Mouse (Mus musculus): Measurements from ENCODE around the gene Gm45717.
"Not testable (repeated sequence)": the region's sequence is repeated elsewhere in the genome, so short reads cannot be mapped to it uniquely, and the experiment has no call there.

Gm45717 gene

GRCm38 (mm10) chr7:140955758-140956555 lies at the start of gene Gm45717, which contains the start of gene Ifitm2:
Gene Gm45717, minus strand, starts transcription at chr7:140955937.
Gene Ifitm2, minus strand, starts transcription at chr7:140955987.
- in situ Hi-C loops (cut with MboI): no loop called here

- in situ Hi-C loops (cut with MboI): no loop called here
These were observed 47.7 kb upstream of the Gm45717 start for GRCm38 (mm10) chr7:141003248-141004010.

DNA sequence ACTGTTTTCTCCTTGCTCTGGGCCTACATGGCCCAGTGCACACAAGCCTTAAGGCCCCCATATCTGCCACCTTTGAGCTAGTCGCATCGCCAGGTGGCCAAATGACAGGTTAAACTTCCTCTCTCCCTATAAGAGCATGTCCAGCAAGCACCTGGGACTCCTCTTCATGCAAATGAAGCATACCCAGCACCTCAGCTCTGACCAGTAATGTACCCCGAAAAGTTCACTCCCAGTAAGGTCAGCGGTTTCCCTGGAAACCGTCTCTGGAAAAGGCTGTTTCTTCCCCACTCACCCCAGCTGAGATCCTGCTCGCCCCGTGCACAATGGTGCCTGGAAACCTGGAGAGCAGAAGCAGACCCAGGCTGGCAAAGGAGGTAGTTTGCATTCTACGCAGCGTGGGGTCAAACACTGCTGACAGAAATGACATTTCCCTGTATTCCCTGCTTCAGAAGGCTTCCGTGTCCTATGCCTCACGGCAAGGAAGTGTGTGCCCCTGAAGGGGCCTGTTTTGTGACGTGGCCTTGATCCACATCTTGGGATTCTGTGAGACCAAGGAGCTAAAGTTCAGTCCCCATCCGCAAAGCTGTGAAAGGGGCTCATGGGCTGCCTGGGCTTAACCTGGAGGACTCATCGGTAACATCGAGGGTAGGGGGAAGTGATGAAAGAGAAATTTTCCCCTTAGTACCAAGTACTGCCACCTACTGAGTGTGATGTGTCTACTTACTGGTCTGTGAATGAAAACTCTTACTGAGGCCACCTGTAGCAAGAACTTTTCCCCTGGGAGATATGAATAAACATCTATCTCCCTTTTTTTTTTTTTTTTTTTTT lies 45.4 kb upstream of the Gm45717 start:
- in situ Hi-C loops (cut with MboI): no loop called here

- in situ Hi-C loops (cut with MboI): no loop called here
These were observed 43.3 kb upstream of the Gm45717 start for GRCm38 (mm10) chr7:140998853-140999700.

- in situ Hi-C loops (cut with MboI): no loop called here
These were observed 42.1 kb upstream of the Gm45717 start for GRCm38 (mm10) chr7:140997817-140998216.

DNA sequence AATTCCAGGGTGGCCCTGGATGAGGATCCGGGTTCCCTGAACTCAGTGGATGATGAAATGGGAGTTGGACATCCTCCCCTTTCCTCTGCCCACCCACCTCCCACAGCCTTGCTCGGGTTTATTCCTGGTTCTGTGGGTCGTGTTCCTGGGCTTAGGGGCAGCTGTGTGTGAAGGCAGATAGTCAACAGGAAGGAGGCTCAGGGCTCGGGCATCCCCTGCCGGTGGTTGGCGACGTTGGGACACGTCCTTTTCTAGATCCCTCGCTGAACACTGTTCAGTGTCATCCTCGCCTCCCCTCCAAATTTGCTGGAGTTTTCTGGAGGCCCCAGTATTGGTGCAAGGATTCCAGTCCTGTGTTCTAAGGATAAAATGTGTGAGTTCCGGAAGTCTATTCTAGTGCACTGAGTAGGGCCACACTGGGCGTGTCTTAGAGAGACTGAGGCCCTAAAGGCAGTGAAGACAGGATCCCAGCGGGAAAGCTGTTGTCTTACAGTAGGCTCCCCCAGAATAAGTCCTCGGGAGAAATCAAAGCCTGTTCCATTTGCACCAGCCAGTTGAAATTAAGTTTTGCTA lies 35.5 kb upstream of the Gm45717 start:
- in situ Hi-C loops (cut with MboI): no loop called here

- in situ Hi-C loops (cut with MboI): no loop called here
These were observed 34.9 kb upstream of the Gm45717 start for GRCm38 (mm10) chr7:140990622-140991021.

GRCm38 (mm10) chr7:140990185-140990584 lies 34.4 kb upstream of the Gm45717 start:
- in situ Hi-C loops (cut with MboI): no loop called here

- in situ Hi-C loops (cut with MboI): no loop called here
These were observed 33.3 kb upstream of the Gm45717 start for GRCm38 (mm10) chr7:140989022-140989421.

GRCm38 (mm10) chr7:140987182-140988138 lies 31.7 kb upstream of the Gm45717 start:
- in situ Hi-C loops (cut with MboI): no loop called here

GRCm38 (mm10) chr7:140982971-140983370 lies 27.2 kb upstream of the Gm45717 start:
- in situ Hi-C loops (cut with MboI): no loop called here

- in situ Hi-C loops (cut with MboI): no loop called here
These were observed 26.0 kb upstream of the Gm45717 start for GRCm38 (mm10) chr7:140981704-140982103.

GRCm38 (mm10) chr7:140976720-140977119 lies 21.0 kb upstream of the Gm45717 start:
- in situ Hi-C loops (cut with MboI): not testable (repeated sequence)

DNA sequence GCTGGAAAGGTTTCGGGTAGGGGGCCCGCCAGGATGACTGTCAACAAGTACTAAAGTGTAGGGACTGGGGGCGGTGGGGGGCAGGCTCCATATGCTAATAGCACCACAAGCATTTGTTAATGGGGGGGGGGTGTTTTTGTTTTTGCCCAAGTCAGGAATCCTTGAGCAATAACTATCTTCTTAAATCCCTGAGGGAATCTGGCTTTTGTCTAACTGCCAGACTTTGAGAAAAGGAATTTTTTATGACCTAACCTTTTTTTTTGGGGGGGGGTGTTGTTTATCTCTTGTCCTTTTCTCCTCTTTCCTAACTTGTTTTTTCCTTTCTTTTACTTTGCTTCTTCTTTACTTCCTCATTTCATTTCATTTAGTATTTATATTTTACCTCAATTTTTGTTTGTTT lies 19.7 kb upstream of the Gm45717 start:
- in situ Hi-C loops (cut with MboI): no loop called here

DNA sequence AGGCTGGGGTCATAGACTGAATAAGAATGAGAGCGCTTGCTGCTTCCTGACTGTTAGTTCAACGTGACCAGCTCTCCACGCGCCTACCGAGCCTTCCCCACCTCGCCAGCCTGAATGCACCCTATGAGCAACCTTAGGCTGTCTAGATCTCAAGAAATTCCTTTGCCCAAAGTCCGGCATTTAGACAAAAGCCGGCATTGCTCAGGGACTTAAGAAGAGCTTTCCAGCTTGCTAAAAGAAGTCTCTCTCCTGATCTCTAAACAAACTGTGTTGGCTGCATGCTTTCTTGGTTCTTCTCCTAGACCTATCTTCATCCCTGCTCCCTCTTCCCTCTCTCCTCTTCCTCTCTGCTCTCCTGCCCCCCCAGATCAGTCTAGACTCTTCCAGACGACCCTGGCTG lies 19.2 kb upstream of the Gm45717 start:
- in situ Hi-C loops (cut with MboI): no loop called here

DNA sequence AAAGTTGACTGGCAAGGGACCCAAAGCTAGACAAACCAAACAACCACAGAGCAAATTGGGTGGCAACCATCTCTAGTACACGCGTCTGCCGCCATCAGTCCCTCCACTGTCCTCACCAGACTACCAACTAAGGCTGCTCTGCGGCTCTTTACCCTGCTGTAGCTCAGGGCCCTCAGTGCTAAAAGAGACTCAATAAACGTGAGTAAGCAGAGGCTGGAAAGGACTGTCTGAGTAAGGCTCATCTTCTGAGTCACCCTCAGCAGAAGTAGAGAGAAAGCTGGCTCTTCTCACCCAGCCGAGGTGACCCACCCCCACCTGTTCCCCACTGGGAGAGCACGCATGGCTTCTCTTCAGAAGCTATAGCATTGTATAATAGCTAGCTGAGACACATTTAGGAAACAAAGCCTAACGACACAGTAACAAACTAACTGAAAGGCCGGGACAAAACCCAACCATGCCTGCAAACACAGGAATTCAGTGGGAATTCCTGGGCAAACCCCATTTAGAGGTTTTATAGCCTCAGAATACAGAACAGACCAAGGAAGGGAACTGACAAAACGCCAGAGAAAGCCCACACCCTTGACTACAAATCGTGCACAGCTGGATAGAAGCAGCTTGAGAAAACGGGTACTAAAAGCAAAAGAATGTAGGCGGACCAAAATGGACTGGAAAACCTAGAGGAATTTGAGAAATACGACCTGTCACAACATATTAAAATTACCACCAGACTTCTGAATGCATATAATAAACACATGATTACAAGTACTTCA lies 17.8 kb upstream of the Gm45717 start:
- in situ Hi-C loops (cut with MboI): no loop called here

- in situ Hi-C loops (cut with MboI): no loop called here
These were observed 15.9 kb upstream of the Gm45717 start for GRCm38 (mm10) chr7:140971479-140972171.

DNA sequence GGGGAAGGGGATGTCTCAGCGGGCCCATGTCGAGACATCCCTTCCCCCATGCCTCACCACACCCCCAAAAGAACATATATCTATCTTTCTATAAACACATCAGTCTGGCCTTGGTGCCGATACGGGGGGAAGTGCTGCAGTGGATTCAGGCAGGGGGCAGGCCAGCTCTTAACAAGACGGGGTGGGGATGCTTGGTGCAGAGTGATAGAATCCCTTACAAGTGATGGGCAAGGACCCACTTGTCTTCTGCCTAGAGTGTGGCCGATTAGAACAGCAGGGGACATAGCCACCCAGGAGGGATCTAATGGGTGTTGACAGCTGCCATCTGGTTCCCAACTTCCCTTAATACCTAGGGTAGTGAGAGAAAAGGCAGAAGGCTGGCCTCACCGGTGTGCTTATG lies 15.2 kb upstream of the Gm45717 start:
- in situ Hi-C loops (cut with MboI): no loop called here
